Mouse (Mus musculus): ENCODE measurements around the gene Draxin.
"Not testable (repeated sequence)": the region's sequence is repeated elsewhere in the genome, so short reads cannot be mapped to it uniquely, and the experiment has no call there.

Draxin gene

GRCm38 (mm10) chr4:148130561-148131413 is at the start of gene Draxin:
Gene Draxin, minus strand, starts transcription at chr4:148130698.
- in situ Hi-C loops (cut with MboI, MseI) = no loop called here

- in situ Hi-C loops (cut with MboI, MseI) = no loop called here
Observed at GRCm38 (mm10) chr4:148177716-148178115, 47.2 kb upstream of the Draxin start.

GRCm38 (mm10) chr4:148176603-148177002 is 46.1 kb upstream of the Draxin start:
- in situ Hi-C loops (cut with MboI, MseI) = not testable (repeated sequence)

- in situ Hi-C loops (cut with MboI, MseI) = loop anchor here (5.0 to 25.0 kb wide), 2 partner anchors 62 to 438 kb away; partner anchors contain the start of gene Masp2
Observed at GRCm38 (mm10) chr4:148174495-148174862, 44.0 kb upstream of the Draxin start.

- in situ Hi-C loops (cut with MboI, MseI) = loop anchor here (5.0 to 25.0 kb wide), 2 partner anchors 62 to 438 kb away; partner anchors contain the start of gene Masp2
Observed at GRCm38 (mm10) chr4:148173811-148174494, 43.5 kb upstream of the Draxin start.

- in situ Hi-C loops (cut with MboI, MseI) = loop anchor here (5.0 to 25.0 kb wide), 2 partner anchors 59 to 441 kb away; partner anchors contain the start of gene Masp2
Observed at GRCm38 (mm10) chr4:148171261-148171660, 40.8 kb upstream of the Draxin start.

GRCm38 (mm10) chr4:148170842-148171241 is 40.3 kb upstream of the Draxin start:
- in situ Hi-C loops (cut with MboI, MseI) = loop anchor here (5.0 to 25.0 kb wide), 2 partner anchors 59 to 441 kb away; partner anchors contain the start of gene Masp2

- in situ Hi-C loops (cut with MboI, MseI) = loop anchor here (25.0 kb wide), 1 partner anchor 443 kb away; the partner anchor contains the start of gene Masp2
Observed at GRCm38 (mm10) chr4:148169586-148169985, 39.1 kb upstream of the Draxin start.

GRCm38 (mm10) chr4:148168287-148168686 is 37.8 kb upstream of the Draxin start:
- in situ Hi-C loops (cut with MboI, MseI) = loop anchor here (25.0 kb wide), 1 partner anchor 444 kb away; the partner anchor contains the start of gene Masp2

- in situ Hi-C loops (cut with MboI, MseI) = loop anchor here (25.0 kb wide), 1 partner anchor 445 kb away; the partner anchor contains the start of gene Masp2
Observed at GRCm38 (mm10) chr4:148166986-148167385, 36.5 kb upstream of the Draxin start.

- in situ Hi-C loops (cut with MboI, MseI) = loop anchor here (25.0 kb wide), 1 partner anchor 446 kb away; the partner anchor contains the start of gene Masp2
Observed at GRCm38 (mm10) chr4:148166431-148166830, 35.9 kb upstream of the Draxin start.

GRCm38 (mm10) chr4:148165551-148165950 is 35.1 kb upstream of the Draxin start:
- in situ Hi-C loops (cut with MboI, MseI) = loop anchor here (25.0 kb wide), 1 partner anchor 447 kb away; the partner anchor contains the start of gene Masp2

GRCm38 (mm10) chr4:148164461-148164860 is 34.0 kb upstream of the Draxin start:
- in situ Hi-C loops (cut with MboI, MseI) = loop anchor here (25.0 kb wide), 1 partner anchor 448 kb away; the partner anchor contains the start of gene Masp2

- in situ Hi-C loops (cut with MboI, MseI) = loop anchor here (25.0 kb wide), 1 partner anchor 448 kb away; the partner anchor contains the start of gene Masp2
Observed at GRCm38 (mm10) chr4:148164002-148164439, 33.5 kb upstream of the Draxin start.

GRCm38 (mm10) chr4:148160436-148161390 is 30.2 kb upstream of the Draxin start, which contains the start of the genes Fbxo44 and Fbxo2:
Gene Fbxo44, minus strand, starts transcription at chr4:148160482.
Gene Fbxo2, plus strand, starts transcription at chr4:148160621.
- in situ Hi-C loops (cut with MboI, MseI) = loop anchor here (25.0 kb wide), 1 partner anchor 452 kb away; the partner anchor contains the start of gene Masp2

- in situ Hi-C loops (cut with MboI, MseI) = loop anchor here (25.0 kb wide), 1 partner anchor 453 kb away; the partner anchor contains the start of gene Masp2
Observed at GRCm38 (mm10) chr4:148159544-148160435, 29.3 kb upstream of the Draxin start.

GRCm38 (mm10) chr4:148158436-148159348 is 28.2 kb upstream of the Draxin start:
- in situ Hi-C loops (cut with MboI, MseI) = loop anchor here (25.0 kb wide), 1 partner anchor 454 kb away; the partner anchor contains the start of gene Masp2

- in situ Hi-C loops (cut with MboI, MseI) = loop anchor here (25.0 kb wide), 1 partner anchor 457 kb away; the partner anchor contains the start of gene Masp2
Observed at GRCm38 (mm10) chr4:148154982-148155381, 24.5 kb upstream of the Draxin start.
